Mouse (Mus musculus) frontal cortex, postnatal 14 days (tissue): ENCODE results near the gene Lmtk2.

Source experiments
- DNase-seq, 2 experiments: peaks; one replicate each; pipeline ENCODE4 v3.0.0; 2022; ENCODE audit warnings: low spot score in 2 of 2

The Lmtk2 gene

GRCm38 (mm10) chr5:144100149-144100935 is at the start of gene Lmtk2:
Lmtk2 (plus strand) TSS chr5:144100436.
- peak; percentile 93 to 96 for DNase-seq

DNA sequence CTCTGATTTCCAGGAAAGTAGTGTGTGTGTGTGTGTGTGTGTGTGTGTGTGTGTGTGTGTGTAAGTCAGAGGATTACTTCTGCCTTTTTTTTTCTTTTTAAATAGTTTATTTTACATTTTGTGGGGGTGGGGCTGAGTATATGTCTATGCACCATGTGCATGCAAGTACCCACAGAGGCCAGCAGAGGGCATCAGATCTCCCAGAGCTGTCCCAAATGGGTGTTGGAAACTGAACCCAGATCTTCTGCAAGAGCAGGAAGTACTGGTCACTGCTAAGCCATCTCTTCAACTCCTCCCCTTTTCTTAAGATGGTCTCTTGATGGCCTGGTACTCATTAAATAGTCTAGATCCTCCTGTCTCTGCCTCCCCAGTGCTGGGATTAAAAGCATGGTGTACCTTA is 49.0 kb upstream of the Lmtk2 start:
- DNase-seq: no peak

- DNase-seq: no peak
Observed at GRCm38 (mm10) chr5:144053450-144053849, 46.8 kb upstream of the Lmtk2 start.

- DNase-seq: no peak
Observed at GRCm38 (mm10) chr5:144054340-144054739, 45.9 kb upstream of the Lmtk2 start.

DNA sequence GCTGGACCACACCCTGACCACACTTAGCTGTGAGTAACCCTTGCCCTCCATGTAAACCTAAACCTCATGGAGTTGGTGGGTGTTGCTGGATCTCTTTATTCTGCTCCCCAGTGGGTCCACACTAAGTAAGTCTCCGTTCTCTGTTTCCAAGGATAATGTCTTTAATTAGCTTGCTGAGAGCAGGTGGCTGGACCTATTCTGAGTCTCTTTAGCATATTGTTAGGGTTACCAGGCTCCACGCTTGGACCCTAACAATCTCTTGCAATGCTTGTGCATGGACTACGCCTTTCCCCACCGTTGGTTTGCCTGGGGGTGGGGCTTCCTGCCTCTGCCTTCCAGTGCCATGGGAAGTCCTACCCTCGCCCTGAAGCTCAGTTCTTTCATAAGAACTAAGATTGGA is 36.1 kb upstream of the Lmtk2 start:
- no peak for DNase-seq

DNA sequence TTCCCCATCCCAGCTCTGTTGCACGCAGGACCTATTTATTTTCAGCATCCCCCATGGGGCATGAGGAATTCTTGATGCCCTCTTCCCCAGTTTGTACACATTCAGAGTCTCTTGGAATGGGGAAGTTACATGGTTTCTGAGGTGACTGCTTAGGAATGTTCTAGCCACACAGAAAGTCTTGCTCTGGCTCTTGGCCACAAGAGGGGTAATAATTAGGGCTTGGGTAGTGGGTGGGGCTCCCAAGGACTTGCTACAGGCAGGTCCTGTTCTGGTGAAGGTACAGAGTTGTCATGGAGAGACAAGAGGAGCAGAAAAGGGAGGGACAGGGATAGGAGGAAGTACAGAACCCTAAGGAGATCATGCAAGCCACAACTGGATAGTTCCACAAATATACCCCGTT is 34.2 kb upstream of the Lmtk2 start:
- no peak for DNase-seq

- no peak for DNase-seq
Observed at GRCm38 (mm10) chr5:144070064-144070463, 30.2 kb upstream of the Lmtk2 start.

DNA sequence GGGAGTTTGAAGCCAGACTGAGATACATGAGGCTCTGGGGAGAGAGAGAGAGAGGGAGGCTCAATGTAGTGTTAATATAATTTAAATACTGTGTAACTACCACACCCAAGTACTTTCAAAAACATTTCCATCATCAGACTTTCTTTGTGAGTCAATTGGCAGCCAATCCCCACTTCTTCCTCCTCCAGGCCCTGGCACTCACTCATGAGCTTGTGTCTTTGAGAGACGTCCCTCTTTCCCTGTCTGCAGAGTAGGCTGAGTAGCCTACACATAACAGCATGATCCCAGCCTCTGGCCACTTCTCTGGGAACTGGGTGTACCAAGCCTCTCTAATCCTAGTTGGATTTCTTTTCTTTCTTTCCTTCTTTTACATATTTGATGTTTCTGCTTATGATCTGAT is 29.0 kb upstream of the Lmtk2 start:
- DNase-seq: no peak

DNA sequence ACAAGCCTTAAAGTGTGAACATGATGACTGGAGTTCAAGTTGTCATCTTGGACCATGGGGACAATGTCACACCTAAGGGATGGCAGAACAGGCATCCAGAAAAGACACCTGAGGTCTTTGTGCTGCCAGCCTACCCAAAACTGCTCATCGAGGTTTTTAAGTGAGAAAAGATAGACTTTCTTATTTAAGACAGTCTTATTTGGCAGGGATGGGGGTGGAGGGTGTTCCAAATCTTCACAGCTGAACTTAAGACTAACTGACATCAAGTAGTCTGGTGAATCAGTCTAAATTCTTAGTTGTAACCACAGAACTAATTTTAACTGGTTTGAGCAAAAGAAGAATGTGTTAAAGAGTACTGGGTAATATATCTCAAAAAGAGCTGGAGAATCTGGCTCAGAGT is 22.7 kb upstream of the Lmtk2 start:
- no peak for DNase-seq

DNA sequence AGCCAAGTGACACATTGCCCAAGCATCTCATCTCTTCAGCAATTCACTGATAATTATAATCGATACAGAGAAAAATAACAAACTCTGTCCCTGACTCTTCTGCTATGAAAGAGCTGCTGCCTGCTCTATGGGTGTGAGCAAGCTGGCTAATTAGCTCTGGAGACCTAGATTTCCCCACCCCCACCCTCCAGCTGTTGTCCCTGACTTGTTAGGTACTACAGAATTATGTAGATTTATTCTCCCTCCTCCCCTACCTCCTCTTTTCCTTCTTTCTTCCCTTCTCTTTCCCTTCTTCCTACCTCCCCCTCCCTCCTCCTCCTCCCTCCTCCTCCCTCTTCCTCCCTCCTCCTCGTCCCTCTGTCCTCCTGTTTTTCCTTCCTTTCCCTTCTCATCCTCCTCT is 19.4 kb upstream of the Lmtk2 start:
- no peak for DNase-seq

DNA sequence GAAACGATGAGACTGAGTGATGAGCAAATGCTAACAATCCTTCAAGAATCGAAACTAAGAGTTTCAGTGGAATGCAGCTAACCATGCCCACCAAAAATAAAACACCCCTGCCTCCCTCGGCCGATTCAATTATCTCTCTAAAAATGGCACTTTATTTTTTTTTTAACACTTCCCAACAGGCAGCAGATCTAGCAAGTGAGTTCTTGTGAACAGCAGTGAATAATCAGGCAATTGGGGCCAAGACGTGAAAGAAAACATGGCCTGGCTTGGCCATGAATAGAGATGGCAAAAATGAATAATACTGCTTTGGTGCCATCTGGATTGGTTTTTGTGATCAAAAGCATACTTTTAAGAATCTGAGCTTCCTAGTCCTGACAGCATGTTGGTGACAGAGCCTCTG is 18.2 kb upstream of the Lmtk2 start:
- DNase-seq: no peak

DNA sequence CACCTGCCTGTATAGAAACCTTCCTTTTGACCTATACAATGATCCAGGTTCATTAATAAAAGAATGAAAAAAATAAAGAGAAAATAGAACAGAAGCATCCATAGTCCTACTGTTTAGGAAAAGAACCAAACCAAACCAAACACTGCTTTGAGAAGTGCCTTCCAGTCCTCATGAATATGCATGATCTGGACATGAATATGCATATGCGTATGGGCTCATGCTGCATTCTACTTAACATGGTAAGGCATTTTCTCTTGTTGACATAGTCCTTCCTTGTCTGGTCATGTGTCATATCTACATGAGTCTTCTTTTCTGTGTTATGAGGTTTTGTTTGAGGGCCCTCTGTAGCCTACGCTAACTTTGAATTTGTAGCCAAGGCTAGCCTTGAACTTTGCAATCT is 16.7 kb upstream of the Lmtk2 start:
- DNase-seq: no peak

GRCm38 (mm10) chr5:144084271-144084670 is 16.0 kb upstream of the Lmtk2 start:
- DNase-seq: no peak

GRCm38 (mm10) chr5:144085696-144086095 is 14.5 kb upstream of the Lmtk2 start:
- no peak for DNase-seq

DNA sequence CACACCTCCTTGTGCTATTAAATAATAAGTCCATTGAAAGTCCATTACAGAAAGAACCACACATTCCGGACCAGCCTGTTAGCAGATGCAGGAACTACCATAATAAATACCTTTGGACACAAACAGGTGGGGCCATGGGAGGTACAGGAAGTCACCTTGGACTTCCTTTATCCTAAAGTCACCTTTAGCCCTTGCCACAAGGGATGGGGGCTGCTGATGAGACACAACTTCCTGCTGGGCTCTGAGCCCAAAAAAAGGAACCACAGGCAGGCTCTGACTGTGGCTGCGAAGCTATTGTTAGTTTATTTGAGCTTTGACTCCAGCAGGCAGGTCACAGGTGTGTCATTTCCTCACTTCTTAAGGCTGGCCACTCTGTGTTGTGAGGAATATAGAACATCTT is 13.7 kb upstream of the Lmtk2 start:
- no peak for DNase-seq

DNA sequence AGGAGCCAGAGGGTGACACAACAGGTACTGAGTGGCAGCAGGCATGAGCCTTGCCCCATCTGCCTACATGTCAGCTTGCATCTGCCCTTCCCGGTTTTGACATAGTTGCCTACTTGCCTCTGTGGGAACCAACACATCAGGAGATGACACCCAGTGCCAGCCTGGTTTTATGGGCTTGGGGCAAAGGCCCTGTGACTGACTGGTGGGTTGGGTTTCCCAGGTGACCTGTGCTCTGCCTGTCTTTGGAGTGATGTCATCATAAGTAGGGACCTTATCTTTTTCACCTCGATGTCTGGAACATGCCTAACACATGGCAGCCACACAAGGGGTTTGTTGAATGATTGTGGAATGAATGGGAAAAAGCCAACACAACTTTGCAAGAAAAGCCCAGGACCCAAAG is 11.9 kb upstream of the Lmtk2 start:
- no peak for DNase-seq

DNA sequence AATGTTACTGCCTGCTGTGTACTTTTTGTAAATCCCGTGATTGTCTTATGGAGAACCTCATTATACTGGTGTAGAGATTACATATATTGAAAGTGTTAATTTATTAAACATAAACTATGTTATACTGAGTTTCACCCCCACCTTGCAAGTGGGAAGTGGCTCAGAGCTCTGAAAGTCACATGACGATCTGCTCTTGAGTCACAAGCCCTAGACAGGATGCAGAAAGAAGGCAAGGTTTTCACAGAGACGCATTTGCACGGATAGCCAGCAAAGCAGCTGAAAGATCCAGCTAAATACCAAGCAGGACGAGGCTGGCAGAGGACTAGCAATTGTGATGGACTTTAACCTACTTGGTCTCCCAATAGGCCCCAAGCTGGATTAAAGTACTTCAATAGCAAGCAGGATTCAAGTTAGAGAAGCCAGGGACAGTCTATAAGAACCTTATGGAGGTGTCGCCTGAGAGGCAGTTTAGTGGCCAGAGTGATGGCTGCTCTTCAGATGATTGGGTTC is 4.7 kb upstream of the Lmtk2 start:
- DNase-seq: no peak

- no peak for DNase-seq
Observed at GRCm38 (mm10) chr5:144097902-144098639, 2.2 kb upstream of the Lmtk2 start.

DNA sequence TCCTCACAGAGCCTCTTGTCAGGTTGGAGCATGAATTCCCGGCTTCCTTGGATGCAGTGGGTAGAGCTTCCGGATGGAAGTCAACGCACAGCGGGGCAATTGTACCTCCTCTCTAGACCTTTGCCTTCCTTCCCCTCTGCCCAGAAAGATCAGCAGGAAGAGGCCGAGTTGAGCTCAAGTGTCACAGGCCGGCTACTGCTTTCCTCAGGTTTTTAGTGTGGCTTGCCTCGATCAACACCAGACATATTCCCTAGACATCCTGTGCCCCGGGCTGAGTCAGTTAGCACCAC is 1.7 kb upstream of the Lmtk2 start:
- no peak for DNase-seq

DNA sequence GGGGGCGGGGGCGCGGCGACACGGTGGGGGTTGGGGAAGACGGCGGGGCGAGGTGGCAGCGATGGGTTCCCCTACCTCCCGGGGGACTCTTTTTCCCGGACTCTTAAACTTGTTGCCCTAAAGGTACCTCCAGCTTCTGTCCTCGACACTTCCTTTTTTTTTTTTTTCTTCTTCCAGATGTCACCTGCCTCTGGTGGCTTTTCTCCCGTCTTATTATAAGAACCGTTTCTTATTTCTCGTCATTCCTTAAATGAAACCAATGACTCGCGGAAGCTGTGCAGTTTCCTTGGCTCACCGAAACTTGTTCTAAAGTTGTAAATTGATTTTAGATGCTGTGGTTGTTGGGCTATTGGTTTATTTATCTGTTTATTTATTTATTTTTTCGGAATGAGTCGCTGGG is 712 bp downstream of the Lmtk2 start:
- DNase-seq: no peak

GRCm38 (mm10) chr5:144105070-144105469 is 4.8 kb downstream of the Lmtk2 start:
- DNase-seq: no peak

DNA sequence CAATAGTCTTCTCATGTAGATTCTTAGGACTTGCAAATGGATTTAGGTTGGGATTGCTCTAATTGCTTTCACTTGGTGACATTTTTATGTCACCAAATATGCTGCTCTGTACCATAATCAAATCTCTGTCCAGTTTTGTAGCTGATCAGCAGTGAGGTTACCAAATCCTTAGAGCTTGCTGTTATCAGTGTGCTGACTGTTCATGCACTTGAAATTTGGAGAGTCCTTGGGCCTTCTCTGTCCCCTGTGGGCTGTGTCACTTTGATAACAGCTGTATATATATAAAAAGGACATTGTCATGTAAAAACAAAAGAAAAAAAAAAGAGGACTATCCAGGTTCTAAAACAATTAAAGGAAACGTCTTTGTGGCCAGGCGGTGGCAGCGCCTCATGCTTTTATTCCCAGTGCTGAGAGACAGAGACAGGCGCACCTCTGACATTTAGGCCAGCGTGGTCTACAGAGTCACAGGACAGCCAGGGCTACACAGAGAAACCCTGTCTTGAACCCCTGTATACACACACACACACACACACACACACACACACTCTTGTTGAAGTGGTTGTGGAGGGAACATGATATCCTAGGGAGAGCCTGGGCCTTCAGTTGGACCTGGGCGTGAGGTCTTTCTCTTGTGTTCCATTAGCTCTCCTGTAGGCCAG is 5.4 kb downstream of the Lmtk2 start:
- DNase-seq: no peak

DNA sequence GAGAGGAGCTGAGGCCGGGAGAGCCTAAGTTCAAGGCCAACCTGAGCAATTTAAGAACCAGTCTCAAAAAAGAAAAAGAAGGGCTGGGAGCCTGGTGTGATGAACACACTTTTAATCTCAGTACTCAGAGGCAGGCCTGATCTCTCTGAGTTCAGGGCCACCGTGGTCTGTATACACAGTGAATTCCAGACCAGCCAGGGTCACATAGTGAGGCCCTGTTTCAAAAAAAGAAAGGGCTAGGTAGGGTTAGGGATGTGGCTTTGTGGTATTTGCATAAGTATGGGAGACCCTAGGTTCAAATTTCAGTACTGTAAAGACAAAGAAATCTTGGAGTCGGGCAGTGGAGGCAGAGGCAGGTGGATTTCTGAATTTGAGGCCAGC is 5.9 kb downstream of the Lmtk2 start:
- no peak for DNase-seq
